Mouse (Mus musculus): Measurements from ENCODE around the gene Cldn7.
"Not testable (repeated sequence)": the region's sequence is repeated elsewhere in the genome, so short reads cannot be mapped to it uniquely, and the experiment has no call there.

Gene Cldn7

GRCm38 (mm10) chr11:69964650-69965270 lies at the start of gene Cldn7:
TSS of gene Cldn7 (plus strand) at chr11:69964779.
- no peak for DNase-seq (ENCODE audit: low read depth)

GRCm38 (mm10) chr11:69914917-69915430 lies 49.6 kb upstream of the Cldn7 start:
- peak; percentile 39 for DNase-seq (ENCODE audit: low read depth)

GRCm38 (mm10) chr11:69915667-69916627 lies 48.6 kb upstream of the Cldn7 start:
- DNase-seq (ENCODE audit: low read depth) = peak; percentile 35

- DNase-seq (ENCODE audit: low read depth) = not testable (repeated sequence)
These were observed 47.8 kb upstream of the Cldn7 start for GRCm38 (mm10) chr11:69916652-69917378.

GRCm38 (mm10) chr11:69917379-69917948 lies 47.1 kb upstream of the Cldn7 start:
- no peak for DNase-seq (ENCODE audit: low read depth)

- no peak for DNase-seq (ENCODE audit: low read depth)
These were observed 46.5 kb upstream of the Cldn7 start for GRCm38 (mm10) chr11:69918118-69918517.

GRCm38 (mm10) chr11:69919053-69919452 lies 45.5 kb upstream of the Cldn7 start:
- peak; percentile 39 for DNase-seq (ENCODE audit: low read depth)

GRCm38 (mm10) chr11:69919661-69920265 lies 44.8 kb upstream of the Cldn7 start:
- peak; percentile 98 for DNase-seq (ENCODE audit: low read depth)

GRCm38 (mm10) chr11:69920266-69921031 lies 44.1 kb upstream of the Cldn7 start:
- DNase-seq (ENCODE audit: low read depth) = peak; percentile 53

GRCm38 (mm10) chr11:69921114-69922011 lies 43.2 kb upstream of the Cldn7 start, which contains the start of gene Eif5a:
TSS of gene Eif5a (minus strand) at chr11:69921958.
- DNase-seq (ENCODE audit: low read depth) = peak; percentile 100

GRCm38 (mm10) chr11:69922012-69922756 lies 42.4 kb upstream of the Cldn7 start:
- DNase-seq (ENCODE audit: low read depth) = peak; percentile 83

- DNase-seq (ENCODE audit: low read depth) = peak; percentile 85
These were observed 41.8 kb upstream of the Cldn7 start for GRCm38 (mm10) chr11:69922796-69923195.

- DNase-seq (ENCODE audit: low read depth) = no peak
These were observed 37.1 kb upstream of the Cldn7 start for GRCm38 (mm10) chr11:69927501-69927900.

- no peak for DNase-seq (ENCODE audit: low read depth)
These were observed 34.9 kb upstream of the Cldn7 start for GRCm38 (mm10) chr11:69929712-69930111.

GRCm38 (mm10) chr11:69930176-69930575 lies 34.4 kb upstream of the Cldn7 start:
- DNase-seq (ENCODE audit: low read depth) = not testable (repeated sequence)

- DNase-seq (ENCODE audit: low read depth) = peak; percentile 93
These were observed 33.5 kb upstream of the Cldn7 start for GRCm38 (mm10) chr11:69930967-69931537.

GRCm38 (mm10) chr11:69931769-69932168 lies 32.8 kb upstream of the Cldn7 start:
- no peak for DNase-seq (ENCODE audit: low read depth)

GRCm38 (mm10) chr11:69932254-69932653 lies 32.3 kb upstream of the Cldn7 start:
- peak; percentile 45 for DNase-seq (ENCODE audit: low read depth)

Measured in 416B (cell line).